Mouse (Mus musculus): Measurements from ENCODE around the gene Tshr. TPM values are rescaled to one million over a fixed set of nuclear protein-coding genes. Genes with fewer than 3 reads are reported as not detected.

The Tshr gene
- polyA plus RNA-seq, 1 experiment: not detected

GRCm38 (mm10) chr12:91579665-91580064 is 195.3 kb downstream of the Tshr start:
- TF ChIP-seq GATA1 (IDR thresholded peaks at IDR 0.05; ENCODE audit: low read length): peak; percentile 69

GRCm38 (mm10) chr12:91581204-91582070 is 197.1 kb downstream of the Tshr start:
- no peak for TF ChIP-seq GATA1 (IDR thresholded peaks at IDR 0.05; ENCODE audit: low read length)

DNA sequence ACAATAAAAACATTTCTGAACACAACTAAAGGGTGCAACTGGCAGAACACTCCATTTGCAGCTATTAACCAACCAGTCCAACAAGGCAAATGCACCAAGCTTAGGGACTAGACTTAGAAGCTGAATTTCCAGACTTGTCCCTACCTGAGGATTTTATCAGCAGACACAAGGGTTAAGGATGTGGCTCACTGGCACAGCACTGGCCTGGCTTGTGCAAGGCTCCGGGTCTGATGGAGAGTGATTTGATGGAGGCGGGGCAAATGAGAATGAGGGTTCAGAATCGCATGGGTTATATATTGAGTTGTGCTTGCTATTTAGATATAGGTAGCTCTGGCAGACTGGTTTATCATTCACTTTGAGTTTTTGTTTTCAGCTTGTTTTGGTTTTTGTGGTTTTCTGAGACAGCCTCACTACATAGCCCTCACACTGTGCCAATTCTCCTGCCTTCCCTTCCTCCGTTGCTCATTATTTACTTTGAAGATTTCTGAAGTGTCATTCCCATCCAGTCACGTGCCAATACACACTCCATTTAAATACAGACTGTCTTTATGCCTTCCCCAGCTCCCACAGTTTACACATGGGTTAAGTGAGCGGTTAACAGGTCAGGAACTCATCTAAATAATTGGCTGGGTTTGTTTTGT is 198.1 kb downstream of the Tshr start:
- TF ChIP-seq GATA1 (IDR thresholded peaks at IDR 0.05; ENCODE audit: low read length): no peak

DNA sequence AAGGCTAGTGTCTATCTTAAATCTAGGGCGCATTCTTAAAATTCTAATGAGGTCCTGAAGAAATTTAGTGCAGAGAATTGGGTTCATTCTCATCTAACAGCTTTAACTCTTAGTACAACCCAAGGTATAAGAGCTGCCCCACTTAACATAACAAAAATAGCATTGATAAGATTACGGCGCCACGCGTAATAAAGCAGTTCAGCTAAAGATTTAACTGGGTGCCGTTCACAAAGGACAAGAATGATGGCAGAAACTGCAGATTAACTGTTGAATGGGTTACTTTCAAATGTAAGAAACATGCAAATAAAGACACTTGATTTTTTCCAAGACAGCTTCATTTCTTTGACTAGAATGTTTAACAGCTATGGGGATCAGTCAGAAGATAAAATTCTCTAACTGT is 199.0 kb downstream of the Tshr start:
- no peak for TF ChIP-seq GATA1 (IDR thresholded peaks at IDR 0.05; ENCODE audit: low read length)

- no peak for TF ChIP-seq GATA1 (IDR thresholded peaks at IDR 0.05; ENCODE audit: low read length)
These were observed 200.8 kb downstream of the Tshr start for GRCm38 (mm10) chr12:91585206-91585605.

- TF ChIP-seq GATA1 (IDR thresholded peaks at IDR 0.05; ENCODE audit: low read length): no peak
These were observed 202.7 kb downstream of the Tshr start for GRCm38 (mm10) chr12:91587077-91587476.

DNA sequence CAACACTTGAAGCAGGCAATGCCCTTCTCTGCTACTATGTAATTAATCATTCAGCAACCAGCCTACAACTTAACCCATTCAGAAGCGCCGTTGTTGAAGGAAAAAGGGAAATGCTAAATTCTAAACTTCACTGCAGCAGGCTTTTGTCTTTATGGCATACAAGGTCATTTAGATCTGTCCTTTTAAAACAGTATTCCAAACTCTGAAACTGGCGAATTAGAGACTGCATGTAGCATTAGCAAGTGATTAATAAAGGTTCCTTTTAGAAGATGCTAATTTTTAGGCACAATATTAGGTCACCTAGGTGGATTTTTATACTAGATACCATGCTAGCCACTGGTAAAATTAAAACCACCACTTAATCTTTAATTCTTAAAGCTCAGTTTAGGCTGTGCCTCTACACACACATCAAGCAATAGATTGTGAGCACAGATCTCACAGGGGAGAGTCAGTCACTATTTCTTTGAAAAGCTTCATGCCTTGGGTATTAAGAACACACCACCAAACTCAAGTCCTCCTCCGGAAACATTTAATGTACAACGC is 203.2 kb downstream of the Tshr start:
- TF ChIP-seq GATA1 (IDR thresholded peaks at IDR 0.05; ENCODE audit: low read length): no peak

DNA sequence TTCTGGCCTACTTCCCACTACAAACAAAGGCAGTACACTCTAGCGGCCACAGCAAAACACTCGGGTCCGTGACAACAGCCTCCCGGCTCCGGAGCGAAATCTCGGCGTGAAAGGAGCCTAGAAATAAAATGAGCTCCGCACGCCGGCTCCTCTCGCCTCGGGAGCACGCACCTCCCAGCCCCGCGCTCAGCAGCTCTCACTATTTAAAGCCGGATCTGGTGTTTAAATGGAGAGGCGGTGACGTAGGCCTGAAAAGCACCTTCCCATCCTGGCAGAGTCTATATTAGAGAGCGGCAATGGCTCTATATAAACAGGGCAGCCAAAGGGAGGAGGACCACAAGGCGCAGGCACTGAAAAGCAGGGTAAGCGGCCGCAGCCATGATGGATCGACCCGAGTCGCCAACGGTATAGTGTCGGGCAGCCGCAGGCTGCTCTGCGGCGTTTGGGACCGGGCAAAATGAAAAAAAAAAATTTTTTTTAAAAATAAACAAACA is 203.9 kb downstream of the Tshr start:
- TF ChIP-seq GATA1 (IDR thresholded peaks at IDR 0.05; ENCODE audit: low read length): no peak

GRCm38 (mm10) chr12:91588670-91589541 is 204.5 kb downstream of the Tshr start:
- TF ChIP-seq GATA1 (IDR thresholded peaks at IDR 0.05; ENCODE audit: low read length): no peak

GRCm38 (mm10) chr12:91589542-91589846 is 205.1 kb downstream of the Tshr start:
- no peak for TF ChIP-seq GATA1 (IDR thresholded peaks at IDR 0.05; ENCODE audit: low read length)

- no peak for TF ChIP-seq GATA1 (IDR thresholded peaks at IDR 0.05; ENCODE audit: low read length)
These were observed 205.7 kb downstream of the Tshr start, which contains the start of gene Gtf2a1 for GRCm38 (mm10) chr12:91589847-91590690. Gene Gtf2a1, minus strand, starts transcription at chr12:91590487.

GRCm38 (mm10) chr12:91590716-91591115 is 206.4 kb downstream of the Tshr start:
- TF ChIP-seq GATA1 (IDR thresholded peaks at IDR 0.05; ENCODE audit: low read length): no peak

- no peak for TF ChIP-seq GATA1 (IDR thresholded peaks at IDR 0.05; ENCODE audit: low read length)
These were observed 206.8 kb downstream of the Tshr start for GRCm38 (mm10) chr12:91591191-91591590.

DNA sequence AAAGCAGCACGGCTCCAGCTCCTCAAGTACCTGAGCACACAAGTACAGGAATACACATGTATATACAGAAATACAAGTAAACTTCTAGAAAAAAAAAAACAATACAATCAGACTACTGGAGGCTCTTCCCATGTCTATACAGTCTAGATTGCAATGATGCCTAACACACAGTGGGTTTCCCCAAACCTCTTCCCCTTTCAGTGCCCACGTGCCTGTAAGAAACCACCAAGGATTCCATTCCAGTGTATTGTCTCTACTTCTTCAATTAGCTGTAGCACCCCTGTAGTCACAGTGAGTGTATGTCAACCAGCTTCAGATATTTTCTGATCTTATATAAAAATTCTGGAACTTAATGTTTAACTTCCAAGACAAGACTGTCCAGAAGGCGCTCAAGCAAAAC is 207.8 kb downstream of the Tshr start:
- no peak for TF ChIP-seq GATA1 (IDR thresholded peaks at IDR 0.05; ENCODE audit: low read length)

Other genes with a start within 250 kb of the Tshr start
- gene Cep128, start 154 bp upstream of the Tshr start, polyA plus RNA-seq (2012): 4.4 and 5.6 TPM in 2 replicates
- gene Gtf2a1, start 205.9 kb downstream of the Tshr start, polyA plus RNA-seq (2012): 8.0 and 10.1 TPM in 2 replicates

Measured in G1E-ER4 (cell line).